Mouse (Mus musculus) embryonic facial prominence, embryonic 11.5 days (tissue): ENCODE results near the gene Optn. TPM values are rescaled to one million over a fixed set of nuclear protein-coding genes. Genes with fewer than 3 reads are reported as not detected.

Experiments used
- ATAC-seq: fragments of 200-750 bp; cut with Nextera tagmentation; replicated peaks from 2 replicates; pipeline ENCODE4 v1.8.0; 2017; ENCODE audit warnings: low read depth; ENCODE audit not compliant: insufficient number of reproducible peaks, low FRiP score, low TSS enrichment
- DNase-seq: peaks from one replicate; pipeline ENCODE4 v3.0.0-alpha.2; 2015; ENCODE audit warnings: low spot score
- H3K27ac ChIP-seq: fragments of 300-500 bp; sonication (generic); replicated peaks from 2 replicates; pipeline ENCODE4 v1.5.1; 2014; ENCODE audit warnings: mild to moderate bottlenecking, low read depth, low read length, control low read depth
- H3K27me3 ChIP-seq: fragments of 300-500 bp; sonication (generic); 2 replicates; pipeline ENCODE4 v1.6.1; 2014; ENCODE audit warnings: mild to moderate bottlenecking, low read length, moderate library complexity, mixed read lengths; ENCODE audit not compliant: control insufficient read depth, insufficient read depth
- H3K36me3 ChIP-seq: fragments of 300-500 bp; sonication (generic); replicated peaks from 2 replicates; pipeline ENCODE4 v1.6.1; 2014; ENCODE audit warnings: low read depth, mild to moderate bottlenecking, low read length, moderate library complexity, mixed read lengths; ENCODE audit not compliant: control insufficient read depth, insufficient read depth
- H3K4me1 ChIP-seq: fragments of 300-500 bp; sonication (generic); 2 replicates; pipeline ENCODE4 v1.6.1; 2014; ENCODE audit warnings: low read length, mixed read lengths; ENCODE audit not compliant: control insufficient read depth, insufficient read depth
- H3K4me2 ChIP-seq: fragments of 300-500 bp; sonication (generic); 2 replicates; pipeline ENCODE4 v1.6.1; 2014; ENCODE audit warnings: low read depth, mild to moderate bottlenecking, control low read depth, low read length, moderate library complexity
- H3K4me3 ChIP-seq: fragments of 300-500 bp; sonication (generic); 2 replicates; pipeline ENCODE4 v1.5.1; 2014; ENCODE audit warnings: low read depth, low read length, control low read depth
- H3K9ac ChIP-seq: fragments of 300-500 bp; sonication (generic); replicated peaks from 2 replicates; pipeline ENCODE4 v1.6.1; 2014; ENCODE audit warnings: mild to moderate bottlenecking, control low read depth, low read length
- H3K9me3 ChIP-seq: fragments of 300-500 bp; sonication (generic); replicated peaks from 2 replicates; pipeline ENCODE4 v1.6.1; 2016; ENCODE audit warnings: mild to moderate bottlenecking, low read length, inconsistent platforms, mixed read lengths; ENCODE audit not compliant: control insufficient read depth
- WGBS: fragments of 180-500 bp; shearing (Covaris S2); extraction: QIAGEN DNeasy Blood & Tissue Kit; methylation state at CpG from one replicate; pipeline ENCODE4 v1.1.7; 2014; 5-methylcytosine and 5-hydroxymethylcytosine counted together
- polyA plus RNA-seq: library from polyadenylated mRNA; unstranded; fragments of >200 nt; fragmentation: Nextera tagmentation; extraction: Ambion mirVana; gene quantifications from 2 replicates; pipeline ENCODE4 v1.2.1, GENCODE M21; 2014

Optn gene
- polyA plus RNA-seq, 1 experiment from 2014 or later = 6.2 TPM

DNA sequence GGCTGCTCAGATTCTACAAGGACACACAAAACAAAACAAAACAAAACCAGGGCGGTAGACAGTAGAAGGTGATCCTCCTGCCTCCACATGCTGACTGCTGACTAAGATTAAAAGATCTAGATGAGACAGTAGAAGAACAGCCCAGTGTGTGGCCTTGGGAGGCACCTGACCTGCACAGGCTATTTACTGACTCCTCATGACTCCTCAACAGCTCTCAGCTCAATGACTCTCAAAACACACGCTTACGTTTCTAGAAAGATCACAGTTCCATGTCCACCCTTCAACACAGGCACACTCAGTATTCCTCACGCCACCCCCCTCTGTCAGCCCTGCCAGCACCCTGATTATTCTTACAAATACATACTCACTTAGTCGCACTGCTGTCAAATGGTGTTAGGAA is 5.4 kb downstream of the Optn start:
- Histone ChIP-seq H3K4me3 (no peak overlapping the region), H3K27ac (no peak overlapping the region), H3K9me3 (no peaks in the 10 kb centered on the region), H3K9ac (no peak overlapping the region), H3K27me3 (0 out of 2 replicates have a peak, but pooled peaks cover under 1% of the 10 kb centered on the region), H3K4me1 (no peaks in the 10 kb centered on the region), H3K4me2 (no peak overlapping the region), H3K36me3 (no peaks in the 10 kb centered on the region)
- no peak for ATAC-seq
- DNase-seq = no peak
- WGBS = 80% methylated on average over 5 of the region's 5 CpGs

GRCm38 (mm10) chr2:5050562-5050961 is 13.3 kb downstream of the Optn start:
- DNase-seq (no peak), ATAC-seq (no peak)
- H3K9me3 ChIP-seq = no peaks in the 10 kb centered on the region
- no peak overlapping the region for H3K27ac ChIP-seq
- H3K9ac ChIP-seq = no peak overlapping the region
- no peak overlapping the region for H3K4me2 ChIP-seq
- no peaks in the 10 kb centered on the region for H3K4me1 ChIP-seq
- no peaks in the 10 kb centered on the region for H3K36me3 ChIP-seq
- H3K4me3 ChIP-seq = no peak overlapping the region
- 80% methylated on average over 2 of the region's 2 CpGs for WGBS
- H3K27me3 ChIP-seq = no peaks in the 10 kb centered on the region

- Histone ChIP-seq H3K9ac (no peak overlapping the region), H3K4me3 (no peak overlapping the region), H3K27me3 (no peaks in the 10 kb centered on the region), H3K4me2 (no peak overlapping the region), H3K4me1 (peaks cover 3% of the 10 kb centered on the region; the same call in 1 of the 2 replicates), H3K9me3 (no peaks in the 10 kb centered on the region), H3K36me3 (no peaks in the 10 kb centered on the region), H3K27ac (no peak overlapping the region)
- WGBS = 96% methylated on average over 2 of the region's 2 CpGs
- DNase-seq (no peak), ATAC-seq (no peak)
Observed at GRCm38 (mm10) chr2:5047016-5047415, 16.8 kb downstream of the Optn start.

GRCm38 (mm10) chr2:5045269-5045965 is 18.4 kb downstream of the Optn start:
- Histone ChIP-seq H3K27ac (no peak overlapping the region), H3K4me1 (peaks cover 3% of the 10 kb centered on the region; the same call in 1 of the 2 replicates), H3K27me3 (no peaks in the 10 kb centered on the region), H3K9me3 (no peaks in the 10 kb centered on the region), H3K4me3 (no peak overlapping the region), H3K9ac (no peak overlapping the region), H3K4me2 (no peak overlapping the region; the same call in 1 of the 2 replicates), H3K36me3 (no peaks in the 10 kb centered on the region)
- 21% methylated on average over 13 of the region's 13 CpGs for WGBS
- ATAC-seq = no peak
- DNase-seq = peak; percentile 31

DNA sequence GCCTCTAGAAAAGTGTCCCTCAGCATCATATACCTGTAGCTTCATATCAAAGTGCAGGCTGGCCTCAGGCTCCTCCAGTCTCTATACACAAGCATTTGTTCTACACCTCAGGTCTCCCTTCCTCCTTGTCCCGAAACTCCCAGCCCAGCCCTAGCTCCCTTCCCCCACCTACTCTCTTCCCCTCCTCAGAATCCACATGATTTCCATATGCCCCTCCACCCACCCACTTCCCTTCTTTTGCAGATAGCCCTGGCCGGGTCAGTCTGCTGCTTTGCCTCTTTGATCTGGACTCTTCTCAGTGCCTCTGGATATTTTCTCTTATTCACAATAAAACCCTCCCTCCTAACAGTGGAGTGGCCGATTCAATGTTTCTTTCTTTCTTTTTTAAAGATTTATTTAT is 19.5 kb downstream of the Optn start:
- no peak overlapping the region for H3K4me2 ChIP-seq
- no peaks in the 10 kb centered on the region for H3K36me3 ChIP-seq
- no peaks in the 10 kb centered on the region for H3K9me3 ChIP-seq
- H3K4me1 ChIP-seq = peaks cover 3% of the 10 kb centered on the region; the same call in 1 of the 2 replicates
- no peak for ATAC-seq
- 42% methylated on average over 3 of the region's 3 CpGs for WGBS
- H3K9ac ChIP-seq = no peak overlapping the region
- H3K27ac ChIP-seq = no peak overlapping the region
- H3K4me3 ChIP-seq = no peak overlapping the region
- no peaks in the 10 kb centered on the region for H3K27me3 ChIP-seq
- no peak for DNase-seq

GRCm38 (mm10) chr2:5043476-5043761 is 20.4 kb downstream of the Optn start:
- DNase-seq (no peak), ATAC-seq (no peak)
- no peak overlapping the region for H3K4me2 ChIP-seq
- no peaks in the 10 kb centered on the region for H3K27me3 ChIP-seq
- peaks cover 3% of the 10 kb centered on the region; the same call in 1 of the 2 replicates for H3K4me1 ChIP-seq
- 88% methylated on average over 2 of the region's 2 CpGs for WGBS
- H3K9me3 ChIP-seq = no peaks in the 10 kb centered on the region
- no peak overlapping the region for H3K27ac ChIP-seq
- no peak overlapping the region for H3K9ac ChIP-seq
- no peaks in the 10 kb centered on the region for H3K36me3 ChIP-seq
- H3K4me3 ChIP-seq = no peak overlapping the region

GRCm38 (mm10) chr2:5042616-5043475 is 21.0 kb downstream of the Optn start:
- 77% methylated on average over 11 of the region's 11 CpGs for WGBS
- peaks cover 3% of the 10 kb centered on the region; the same call in 1 of the 2 replicates for H3K4me1 ChIP-seq
- H3K27ac ChIP-seq = no peak overlapping the region
- H3K9me3 ChIP-seq = no peaks in the 10 kb centered on the region
- no peak for ATAC-seq
- no peak overlapping the region for H3K9ac ChIP-seq
- H3K4me2 ChIP-seq = no peak overlapping the region
- no peaks in the 10 kb centered on the region for H3K27me3 ChIP-seq
- no peak overlapping the region for H3K4me3 ChIP-seq
- DNase-seq = no peak
- no peaks in the 10 kb centered on the region for H3K36me3 ChIP-seq

- H3K4me1 ChIP-seq = peaks cover 3% of the 10 kb centered on the region; the same call in 1 of the 2 replicates
- H3K36me3 ChIP-seq = no peaks in the 10 kb centered on the region
- no peak overlapping the region for H3K27ac ChIP-seq
- H3K9me3 ChIP-seq = no peaks in the 10 kb centered on the region
- DNase-seq = no peak
- no peak overlapping the region for H3K9ac ChIP-seq
- WGBS = 89% methylated on average over 5 of the region's 5 CpGs
- no peak for ATAC-seq
- no peaks in the 10 kb centered on the region for H3K27me3 ChIP-seq
- no peak overlapping the region for H3K4me2 ChIP-seq
- no peak overlapping the region for H3K4me3 ChIP-seq
Observed at GRCm38 (mm10) chr2:5041854-5042253, 22.0 kb downstream of the Optn start.
